Mouse (Mus musculus): ENCODE data around the gene Tjp3. TPM values are rescaled to one million over a fixed set of nuclear protein-coding genes. Genes with fewer than 3 reads are reported as not detected.
A peak's percentile ranks its signal among the peaks of the same experiment; 100 is the strongest.

The Tjp3 gene
- polyA plus RNA-seq (2015; fragmentation: Nextera tagmentation; extraction: Ambion mirVana): 9.2 and 10.1 TPM in 2 replicates

DNA sequence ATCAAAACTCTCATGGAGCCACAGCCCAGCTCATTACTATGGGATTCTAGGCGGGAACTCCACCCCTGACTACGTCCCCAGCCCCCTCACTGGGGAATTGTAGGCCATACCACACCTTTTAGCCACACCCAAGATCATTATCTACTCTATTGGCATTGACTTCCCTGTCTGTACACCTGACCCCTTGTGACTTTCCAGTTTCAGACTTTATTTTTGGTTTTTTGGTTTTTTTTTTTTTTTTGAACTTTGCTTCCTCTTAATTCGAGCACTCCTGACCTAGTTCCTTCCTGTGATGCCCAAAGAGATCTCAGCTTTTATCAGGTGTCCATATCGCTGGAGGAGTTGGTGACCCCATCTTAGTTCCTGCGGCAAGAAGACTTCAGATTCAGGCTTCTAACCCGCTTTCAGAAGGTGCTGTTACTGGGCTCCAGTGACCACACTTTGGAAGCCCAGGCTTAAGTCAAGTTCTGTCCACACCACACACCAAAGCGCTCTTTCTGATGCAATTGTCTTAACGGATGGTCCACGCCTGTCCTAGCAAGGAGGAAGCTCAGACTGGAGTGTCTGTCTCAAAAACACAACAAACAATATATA lies at the start of gene Tjp3:
Gene Tjp3 (minus strand): TSS at position 71 of the 594 bp plus-strand sequence.
- no peak for ATAC-seq
- 82% methylated on average over 9 of the region's 9 CpGs for WGBS
- peaks cover 18% of the 10 kb centered on the region for H3K27me3 ChIP-seq (ENCODE audit: control insufficient read depth, insufficient read depth, low read depth, low read length)
- no peaks in the 10 kb centered on the region for H3K9me3 ChIP-seq (replicated peaks; ENCODE audit: control insufficient read depth, low read length, poor library complexity, severe bottlenecking)
- no peak within 1 kb of the TSS for H3K27ac ChIP-seq (ENCODE audit: low read length)
- H3K4me3 ChIP-seq (ENCODE audit: low read depth, low read length): peak within 1 kb of the TSS; percentile 89; the same call in 1 of the 2 replicates
- no peaks in the 10 kb centered on the region for H3K36me3 ChIP-seq (ENCODE audit: control insufficient read depth, insufficient read depth, low read length)
- peaks cover 19% of the 10 kb centered on the region for H3K4me1 ChIP-seq (ENCODE audit: control insufficient read depth, insufficient read depth, low read length)
- H3K9ac ChIP-seq (ENCODE audit: low read depth, low read length): no peak within 1 kb of the TSS
- H3K4me2 ChIP-seq (ENCODE audit: low read length): peak within 1 kb of the TSS; percentile 23

DNA sequence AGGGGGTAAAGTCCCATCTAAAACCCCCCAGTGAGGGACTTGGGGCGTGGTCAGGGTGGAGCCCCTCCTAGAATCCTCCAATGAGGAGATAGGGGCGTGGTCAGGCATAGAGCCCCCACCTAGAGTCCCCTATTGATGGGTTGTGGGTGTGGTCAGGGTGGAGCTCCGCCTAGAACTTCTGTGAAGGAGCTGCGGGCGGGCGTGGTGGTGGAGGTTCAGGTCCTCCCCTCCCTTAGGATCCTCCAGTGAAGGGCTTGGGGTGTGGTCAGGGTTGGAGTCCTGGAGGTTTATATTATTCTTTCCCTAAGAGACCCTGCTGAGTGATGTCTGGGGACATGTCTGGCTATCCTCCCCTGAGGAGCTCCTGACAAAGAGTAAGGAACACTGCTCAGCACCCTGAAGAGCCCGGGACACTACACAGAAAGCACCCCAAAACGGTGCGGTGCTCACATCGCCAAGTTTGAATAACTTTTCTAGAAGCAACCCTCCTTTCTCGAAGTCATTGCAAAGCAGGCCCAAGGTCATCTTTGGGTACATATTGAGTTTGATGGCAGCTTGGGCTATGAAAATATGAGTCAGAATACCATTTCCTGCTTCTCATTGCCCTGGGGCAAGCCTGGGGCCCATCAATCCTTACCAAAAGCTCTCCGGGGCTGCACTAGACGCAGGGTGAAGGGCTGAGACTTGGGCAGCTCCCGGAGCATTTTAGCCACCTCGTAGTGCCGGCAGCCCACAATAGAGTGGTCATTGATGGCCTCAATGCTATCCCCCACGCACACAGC lies 49.4 kb upstream of the Tjp3 start:
- Histone ChIP-seq H3K4me1 (ENCODE audit: control insufficient read depth, insufficient read depth, low read length) (peaks cover 6% of the 10 kb centered on the region), H3K36me3 (ENCODE audit: control insufficient read depth, insufficient read depth, low read length) (no peaks in the 10 kb centered on the region), H3K9me3 (replicated peaks; ENCODE audit: control insufficient read depth, low read length, poor library complexity, severe bottlenecking) (no peaks in the 10 kb centered on the region), H3K4me2 (ENCODE audit: low read length) (no peak overlapping the region), H3K9ac (ENCODE audit: low read depth, low read length) (no peak overlapping the region), H3K4me3 (ENCODE audit: low read depth, low read length) (no peak overlapping the region), H3K27me3 (ENCODE audit: control insufficient read depth, insufficient read depth, low read depth, low read length) (peaks cover 38% of the 10 kb centered on the region), H3K27ac (ENCODE audit: low read length) (no peak overlapping the region)
- ATAC-seq: no peak
- 37% methylated on average over 17 of the region's 17 CpGs for WGBS

DNA sequence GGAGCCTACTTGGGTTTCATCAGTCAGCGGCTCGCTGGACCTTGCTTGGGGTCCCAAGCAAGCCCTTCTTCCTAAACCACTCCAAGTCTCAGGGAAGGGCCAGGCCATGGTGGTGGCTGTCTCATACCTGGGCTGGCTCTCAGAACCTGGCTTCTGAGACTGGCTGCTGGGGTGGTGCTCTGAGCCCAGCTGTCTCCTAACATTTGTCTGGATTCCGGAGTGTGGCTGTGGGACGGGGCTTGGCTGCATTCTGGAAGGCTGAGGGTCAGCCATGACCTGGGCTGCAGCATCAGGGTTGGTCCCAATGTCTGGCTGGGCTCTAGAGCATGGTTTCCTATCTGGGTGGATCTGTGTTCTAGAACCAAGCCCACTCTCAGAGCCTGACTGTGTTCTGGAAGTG lies 45.2 kb upstream of the Tjp3 start:
- Histone ChIP-seq H3K27me3 (ENCODE audit: control insufficient read depth, insufficient read depth, low read depth, low read length) (peaks cover 25% of the 10 kb centered on the region), H3K9me3 (replicated peaks; ENCODE audit: control insufficient read depth, low read length, poor library complexity, severe bottlenecking) (no peaks in the 10 kb centered on the region), H3K4me2 (ENCODE audit: low read length) (no peak overlapping the region), H3K4me1 (ENCODE audit: control insufficient read depth, insufficient read depth, low read length) (no peaks in the 10 kb centered on the region), H3K36me3 (ENCODE audit: control insufficient read depth, insufficient read depth, low read length) (no peaks in the 10 kb centered on the region), H3K4me3 (ENCODE audit: low read depth, low read length) (no peak overlapping the region), H3K9ac (ENCODE audit: low read depth, low read length) (no peak overlapping the region), H3K27ac (ENCODE audit: low read length) (no peak overlapping the region)
- no peak for ATAC-seq
- WGBS: 96% methylated on average over 4 of the region's 4 CpGs

DNA sequence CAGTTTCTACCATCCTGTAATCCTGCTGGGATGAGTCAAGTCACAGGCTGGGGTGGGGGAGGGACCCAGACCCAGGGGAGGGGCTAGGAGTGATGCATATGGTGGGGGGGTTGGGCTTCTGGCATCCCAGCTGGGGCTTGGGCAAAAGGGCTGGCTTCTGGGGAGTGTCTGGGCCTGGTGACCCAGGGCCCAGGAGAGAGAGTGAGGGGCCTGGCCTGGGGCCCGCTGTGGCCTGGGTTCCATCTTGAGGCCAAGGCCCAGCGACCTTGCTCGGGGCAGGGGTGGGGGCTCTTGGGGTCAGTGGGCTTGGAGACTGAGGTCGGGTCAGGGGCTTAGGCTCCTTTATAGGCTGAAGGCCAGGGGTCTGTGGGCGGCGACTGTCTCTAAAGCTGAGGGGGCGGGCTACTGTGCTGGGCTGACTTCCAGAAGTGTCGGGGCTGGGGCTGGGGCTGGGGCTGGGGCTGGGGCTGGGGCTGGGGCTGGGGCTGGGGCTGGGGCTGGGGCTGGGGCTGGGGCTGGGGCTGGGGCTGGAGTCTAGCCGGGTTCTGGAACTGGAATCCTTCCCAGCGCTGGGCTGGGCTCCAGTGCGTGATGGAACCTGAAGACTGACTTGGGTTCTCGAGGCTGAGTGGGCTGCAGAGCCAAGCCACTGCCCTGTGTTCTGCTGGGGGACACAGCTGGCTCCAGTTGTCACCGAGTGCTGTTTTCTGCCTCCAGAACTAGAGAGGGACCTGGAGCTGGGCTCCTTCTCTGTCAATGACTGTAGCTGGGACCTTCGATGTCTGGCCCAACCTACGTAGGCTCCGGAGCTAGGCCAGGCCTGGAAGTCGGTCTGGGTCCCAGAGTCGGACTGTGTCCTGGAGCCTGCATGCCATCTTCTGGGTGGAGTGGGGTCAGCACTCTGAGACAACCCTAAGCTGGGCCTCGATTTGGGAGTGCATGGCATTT lies 44.3 kb upstream of the Tjp3 start:
- Histone ChIP-seq H3K27ac (ENCODE audit: low read length) (no peak overlapping the region), H3K4me3 (ENCODE audit: low read depth, low read length) (no peak overlapping the region), H3K9me3 (replicated peaks; ENCODE audit: control insufficient read depth, low read length, poor library complexity, severe bottlenecking) (no peaks in the 10 kb centered on the region), H3K36me3 (ENCODE audit: control insufficient read depth, insufficient read depth, low read length) (no peaks in the 10 kb centered on the region), H3K4me2 (ENCODE audit: low read length) (no peak overlapping the region), H3K9ac (ENCODE audit: low read depth, low read length) (peak overlapping the region; percentile 25; the same call in 1 of the 2 replicates), H3K4me1 (ENCODE audit: control insufficient read depth, insufficient read depth, low read length) (no peaks in the 10 kb centered on the region), H3K27me3 (ENCODE audit: control insufficient read depth, insufficient read depth, low read depth, low read length) (peaks cover 18% of the 10 kb centered on the region)
- ATAC-seq: no peak
- WGBS: 39% methylated on average over 17 of the region's 19 CpGs

DNA sequence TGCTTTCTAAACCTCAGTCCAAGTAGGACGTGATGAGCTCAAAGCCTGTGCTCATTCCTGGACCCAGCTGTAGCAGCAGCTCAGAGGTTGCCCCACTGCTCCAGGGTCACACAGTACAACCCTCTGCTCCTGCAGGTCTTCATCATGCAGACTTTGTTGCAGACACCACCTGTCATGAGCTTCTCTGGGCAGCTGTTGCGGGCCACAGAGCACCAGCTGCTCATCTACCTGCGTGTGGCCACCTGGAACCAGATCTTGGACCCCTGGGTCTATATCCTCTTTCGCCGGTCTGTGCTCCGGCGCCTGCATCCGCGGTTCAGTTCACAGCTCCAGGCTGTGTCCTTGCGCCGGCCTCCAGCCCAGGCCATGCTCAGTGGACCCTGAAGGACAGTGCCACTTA lies 42.9 kb upstream of the Tjp3 start:
- H3K9me3 ChIP-seq (replicated peaks; ENCODE audit: control insufficient read depth, low read length, poor library complexity, severe bottlenecking): no peaks in the 10 kb centered on the region
- no peaks in the 10 kb centered on the region for H3K36me3 ChIP-seq (ENCODE audit: control insufficient read depth, insufficient read depth, low read length)
- H3K4me2 ChIP-seq (ENCODE audit: low read length): no peak overlapping the region
- 59% methylated on average over 11 of the region's 11 CpGs for WGBS
- H3K4me1 ChIP-seq (ENCODE audit: control insufficient read depth, insufficient read depth, low read length): no peaks in the 10 kb centered on the region
- ATAC-seq: no peak
- H3K4me3 ChIP-seq (ENCODE audit: low read depth, low read length): no peak overlapping the region
- no peak overlapping the region for H3K27ac ChIP-seq (ENCODE audit: low read length)
- H3K9ac ChIP-seq (ENCODE audit: low read depth, low read length): no peak overlapping the region
- peaks cover 18% of the 10 kb centered on the region for H3K27me3 ChIP-seq (ENCODE audit: control insufficient read depth, insufficient read depth, low read depth, low read length)

DNA sequence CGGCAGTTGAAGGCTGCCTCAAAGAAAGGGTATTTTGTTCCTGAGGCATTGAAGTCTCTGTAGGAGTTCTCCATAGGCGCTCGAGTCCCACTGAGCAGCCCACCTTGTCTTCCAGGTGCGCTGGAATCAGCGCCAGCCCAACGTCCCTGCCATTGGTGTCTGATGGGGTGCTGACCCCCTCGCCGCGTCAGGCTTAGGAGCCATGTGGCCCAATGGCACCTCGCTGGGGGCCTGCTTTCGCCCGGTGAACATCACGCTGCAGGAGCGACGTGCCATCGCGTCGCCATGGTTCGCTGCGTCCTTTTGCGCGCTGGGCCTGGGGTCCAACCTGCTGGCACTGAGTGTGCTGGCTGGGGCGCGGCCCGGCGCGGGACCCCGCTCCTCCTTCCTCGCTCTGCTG lies 40.9 kb upstream of the Tjp3 start:
- H3K9me3 ChIP-seq (replicated peaks; ENCODE audit: control insufficient read depth, low read length, poor library complexity, severe bottlenecking): no peaks in the 10 kb centered on the region
- no peak overlapping the region for H3K4me3 ChIP-seq (ENCODE audit: low read depth, low read length)
- H3K4me2 ChIP-seq (ENCODE audit: low read length): no peak overlapping the region
- no peak for ATAC-seq
- peaks cover 18% of the 10 kb centered on the region for H3K27me3 ChIP-seq (ENCODE audit: control insufficient read depth, insufficient read depth, low read depth, low read length)
- H3K9ac ChIP-seq (ENCODE audit: low read depth, low read length): no peak overlapping the region
- no peak overlapping the region for H3K27ac ChIP-seq (ENCODE audit: low read length)
- 12% methylated on average over 27 of the region's 29 CpGs for WGBS
- no peaks in the 10 kb centered on the region for H3K36me3 ChIP-seq (ENCODE audit: control insufficient read depth, insufficient read depth, low read length)
- H3K4me1 ChIP-seq (ENCODE audit: control insufficient read depth, insufficient read depth, low read length): no peaks in the 10 kb centered on the region

DNA sequence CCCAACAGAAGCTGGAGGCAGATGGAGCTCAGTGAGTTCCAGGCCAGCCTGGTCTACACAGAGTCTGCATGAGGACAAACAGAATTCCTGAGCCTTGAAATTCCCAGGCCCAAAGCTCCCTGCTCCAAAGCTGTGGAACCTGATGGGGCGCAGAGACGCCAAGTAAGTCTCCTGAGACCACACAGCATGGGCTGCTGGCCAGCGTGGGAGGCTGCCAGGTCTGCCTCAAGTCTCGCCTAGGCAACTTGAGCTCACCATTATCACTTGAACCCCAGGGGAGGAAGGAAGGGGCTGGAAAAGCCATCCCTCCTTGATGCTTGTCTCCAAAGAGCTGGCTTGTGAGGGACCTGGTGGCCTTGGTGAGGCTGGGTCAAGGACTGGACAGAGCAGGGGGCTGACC lies 38.6 kb upstream of the Tjp3 start:
- Histone ChIP-seq H3K4me1 (ENCODE audit: control insufficient read depth, insufficient read depth, low read length) (no peaks in the 10 kb centered on the region), H3K9ac (ENCODE audit: low read depth, low read length) (no peak overlapping the region), H3K4me3 (ENCODE audit: low read depth, low read length) (no peak overlapping the region), H3K4me2 (ENCODE audit: low read length) (no peak overlapping the region), H3K27ac (ENCODE audit: low read length) (no peak overlapping the region), H3K27me3 (ENCODE audit: control insufficient read depth, insufficient read depth, low read depth, low read length) (peaks cover 18% of the 10 kb centered on the region), H3K9me3 (replicated peaks; ENCODE audit: control insufficient read depth, low read length, poor library complexity, severe bottlenecking) (no peaks in the 10 kb centered on the region), H3K36me3 (ENCODE audit: control insufficient read depth, insufficient read depth, low read length) (peaks cover 16% of the 10 kb centered on the region)
- 63% methylated on average over 4 of the region's 4 CpGs for WGBS
- ATAC-seq: no peak

DNA sequence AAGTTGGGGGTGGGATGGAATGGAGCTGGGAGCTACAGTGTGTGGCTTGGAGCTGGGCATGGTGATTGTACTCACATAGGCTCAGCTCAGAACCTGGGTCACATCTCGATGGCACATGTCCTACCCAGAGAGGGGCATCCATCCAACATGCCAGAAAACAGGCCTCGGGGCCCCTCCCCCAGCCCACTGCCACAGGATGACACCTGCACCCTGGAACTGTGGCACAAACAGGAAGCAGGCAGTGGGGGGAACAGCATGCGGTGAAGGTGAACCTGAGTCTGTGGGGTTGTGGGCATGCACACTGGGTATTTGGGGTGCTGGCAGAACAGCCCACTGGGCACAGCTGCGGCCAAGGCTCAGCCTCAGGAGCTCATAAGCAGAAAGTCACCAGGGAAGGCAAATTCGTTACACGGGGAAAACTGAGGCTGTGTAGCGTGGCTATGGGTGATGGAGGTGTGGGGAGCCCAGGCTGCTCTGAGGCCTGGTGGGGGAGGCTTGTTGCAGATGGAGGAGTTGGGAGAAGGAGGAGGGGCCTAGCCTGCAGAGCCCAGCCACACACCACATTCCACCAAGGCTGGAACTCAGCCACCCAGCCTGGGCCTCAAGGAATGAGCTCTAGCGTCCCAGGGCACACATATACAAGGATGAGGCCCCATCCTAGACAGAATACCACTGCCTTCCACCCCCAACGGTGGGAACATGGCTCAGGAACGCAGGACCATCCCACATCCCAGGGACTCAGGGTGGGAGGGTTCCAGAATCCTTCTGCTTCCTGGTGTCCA lies 38.0 kb upstream of the Tjp3 start:
- no peak for ATAC-seq
- 77% methylated on average over 10 of the region's 10 CpGs for WGBS

More for the DNA sequence above, 38.0 kb upstream of the Tjp3 start:
- H3K4me2 ChIP-seq (ENCODE audit: low read length): no peak overlapping the region
- H3K4me3 ChIP-seq (ENCODE audit: low read depth, low read length): no peak overlapping the region
- peaks cover 21% of the 10 kb centered on the region for H3K36me3 ChIP-seq (ENCODE audit: control insufficient read depth, insufficient read depth, low read length)
- H3K4me1 ChIP-seq (ENCODE audit: control insufficient read depth, insufficient read depth, low read length): no peaks in the 10 kb centered on the region
- H3K27me3 ChIP-seq (ENCODE audit: control insufficient read depth, insufficient read depth, low read depth, low read length): peaks cover 18% of the 10 kb centered on the region
- H3K9ac ChIP-seq (ENCODE audit: low read depth, low read length): 0 out of 2 replicates have a peak overlapping the region, but pooled peaks have one; percentile 20
- H3K9me3 ChIP-seq (replicated peaks; ENCODE audit: control insufficient read depth, low read length, poor library complexity, severe bottlenecking): no peaks in the 10 kb centered on the region
- no peak overlapping the region for H3K27ac ChIP-seq (ENCODE audit: low read length)
